Mouse (Mus musculus) Patski (cell line): ENCODE measurements at regions not wholly inside any gene's neighbourhood (a gene's known extent, or its start where the extent isn't known, plus 50 kb on each side); places are given as distances from the start of the nearest gene placed in this dataset.

Experiments used
- ATAC-seq: fragments of 100-300 bp; one replicate; pipeline ENCODE4 v1.8.0; 2021
- CTCF ChIA-PET: fragments of 350-600 bp; sonication (Branson Sonifier 250); formaldehyde crosslinking; loops from one replicate; lab custom pipeline; 2022; ENCODE audit warnings: inconsistent platforms; lab: Charles Lee
- POLR2A ChIA-PET: fragments of 350-600 bp; sonication (Branson Sonifier 250); formaldehyde crosslinking; loops from one replicate; lab custom pipeline; 2022; ENCODE audit warnings: antibody characterized with exemption, inconsistent platforms; lab: Charles Lee
- DNase-seq: peaks from one replicate; pipeline ENCODE4 v3.0.0-alpha.2; 2011; ENCODE audit warnings: low read depth, low spot score
- H3K27me3 ChIP-seq: fragments of 371-371 bp; one replicate; pipeline ENCODE4 v1.5.1; 2021
- CTCF ChIP-seq: fragments of 100-300 bp; IDR thresholded peaks from one replicate; pipeline ENCODE4 v1.5.1; 2021
- in situ Hi-C: fragments of 300-500 bp; cut with MboI; formaldehyde crosslinking; loops from 3 replicates; pipeline ENCODE4 v1.11.1; 2018; ENCODE audit warnings: low pct_unique_long_range_greater_than_20kb, mixed read lengths

DNA sequence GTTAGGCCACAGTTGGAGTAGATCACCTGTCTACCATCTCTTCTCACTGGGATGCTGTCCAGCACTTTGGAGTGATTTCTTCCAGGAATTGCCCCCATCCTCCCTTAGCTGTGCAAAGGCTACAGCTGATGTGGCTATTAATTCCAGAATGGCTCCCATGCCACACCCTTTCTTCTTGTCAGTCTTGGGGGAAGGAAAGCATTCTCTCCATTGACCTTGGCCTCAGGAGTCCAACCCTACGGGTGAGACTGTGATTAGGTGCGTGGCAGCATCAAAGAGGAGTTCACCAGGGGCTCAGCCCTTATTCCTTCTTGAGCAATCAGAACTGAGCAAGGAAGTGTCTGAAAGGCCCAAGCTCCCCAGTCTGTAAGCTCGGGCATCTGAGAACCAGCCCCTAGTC is 71.7 kb upstream of the Fstl4 start:
- ChIA-PET CTCF (no interaction called here), POLR2A (no interaction called here)
- DNase-seq (no peak), ATAC-seq (no peak)
- in situ Hi-C loops = no loop called here
- peaks cover 6% of the 10 kb centered on the region for H3K27me3 ChIP-seq
- no peak for TF ChIP-seq CTCF

- in situ Hi-C loops = no loop called here
- no peak for DNase-seq
- ATAC-seq = no peak
- POLR2A ChIA-PET = no interaction called here
- TF ChIP-seq CTCF = no peak
- H3K27me3 ChIP-seq = peaks cover 22% of the 10 kb centered on the region
- CTCF ChIA-PET = no interaction called here
Measured at GRCm38 (mm10) chr11:52701682-52702081, 62.8 kb upstream of the Fstl4 start.

DNA sequence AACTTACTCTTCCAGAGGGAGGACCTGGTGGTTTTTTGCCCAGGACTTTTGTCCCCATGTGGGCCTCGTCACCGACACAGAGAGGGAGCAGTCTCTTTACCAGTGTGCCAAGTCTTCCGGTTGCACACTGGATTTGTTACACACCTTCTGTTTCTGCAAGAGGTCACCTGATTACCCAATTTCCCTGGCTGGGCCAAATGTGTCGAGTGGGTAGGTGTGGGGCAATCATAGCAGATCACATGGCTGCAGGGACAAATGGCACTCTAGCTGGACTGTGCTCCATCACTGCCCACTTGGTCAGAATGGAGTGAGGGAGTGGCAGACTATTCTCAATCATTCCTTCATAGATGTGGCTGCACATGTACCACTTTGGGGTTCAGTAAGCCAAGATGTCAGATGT is 61.0 kb upstream of the Fstl4 start:
- ATAC-seq (no peak), DNase-seq (no peak)
- CTCF ChIA-PET = no interaction called here
- POLR2A ChIA-PET = no interaction called here
- in situ Hi-C loops = no loop called here
- H3K27me3 ChIP-seq = peaks cover 25% of the 10 kb centered on the region
- no peak for TF ChIP-seq CTCF
